Mouse (Mus musculus) erythroblast, embryonic 14.5 days (primary cell): ENCODE results near the gene Prlhr. TPM values are rescaled to one million over a fixed set of nuclear protein-coding genes. Genes with fewer than 3 reads are reported as not detected.

Experiments
- H3K27me3 ChIP-seq: 2 replicates; pipeline ENCODE4 v1.6.1; 2012; ENCODE audit warnings: inconsistent platforms; ENCODE audit not compliant: control insufficient read depth
- H3K36me3 ChIP-seq: 2 replicates; pipeline ENCODE4 v1.6.1; 2012; ENCODE audit warnings: mild to moderate bottlenecking, inconsistent platforms; ENCODE audit not compliant: control insufficient read depth
- H3K4me1 ChIP-seq: 2 replicates; pipeline ENCODE4 v1.6.1; 2012; ENCODE audit warnings: inconsistent platforms; ENCODE audit not compliant: control insufficient read depth
- H3K4me3 ChIP-seq: replicated peaks from 2 replicates; pipeline ENCODE3; 2012; ENCODE audit warnings: moderate library complexity, mild to moderate bottlenecking, inconsistent platforms
- H3K9me3 ChIP-seq: 2 replicates; pipeline ENCODE4 v1.6.1; 2012; ENCODE audit warnings: low read length, inconsistent platforms, mixed read lengths; ENCODE audit not compliant: control insufficient read depth
- GATA1 ChIP-seq: IDR thresholded peaks from 2 replicates; pipeline ENCODE4 v1.6.1; 2012; ENCODE audit warnings: low read length, inconsistent platforms, mixed read lengths
- TAL1 ChIP-seq: IDR thresholded peaks from 3 replicates; pipeline ENCODE4 v1.6.1; 2012; ENCODE audit warnings: low read length, inconsistent platforms, mixed read lengths
- polyA plus RNA-seq: library from polyadenylated mRNA; stranded (reverse); fragments of >175 nt; gene quantifications from 2 replicates; pipeline ENCODE4 v1.2.3, GENCODE M21; 2012

The Prlhr gene
- not detected in 2 replicates for polyA plus RNA-seq

DNA sequence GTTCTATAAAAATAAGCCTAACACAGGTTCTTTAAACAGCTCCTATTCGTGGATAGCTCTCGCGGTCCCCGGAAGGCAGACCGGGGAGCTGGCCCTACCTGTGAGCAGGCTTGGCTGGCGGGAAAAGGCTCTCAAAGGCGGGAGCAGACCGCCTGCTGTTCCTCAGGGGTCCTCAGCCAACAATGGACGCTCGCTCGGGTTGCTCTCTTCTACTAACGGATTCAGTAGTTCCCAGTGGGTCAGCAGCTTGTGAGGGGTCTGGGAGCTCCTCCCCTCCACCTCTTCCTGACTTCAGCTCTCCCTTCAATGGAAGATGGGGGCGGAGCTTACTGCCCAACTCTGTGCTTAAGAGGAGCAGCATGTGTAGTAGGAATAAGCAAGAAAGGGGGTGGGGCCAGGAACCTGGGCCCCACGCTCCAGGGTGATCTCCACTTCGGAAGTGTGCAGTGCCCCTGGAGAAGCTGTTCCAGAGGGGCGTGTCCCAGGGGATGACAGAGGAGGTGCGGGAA lies at the start of gene Prlhr:
Gene Prlhr (minus strand): TSS at position 51 of the 509 bp plus-strand sequence.
- Histone ChIP-seq H3K36me3 (no peaks in the 10 kb centered on the region), H3K27me3 (peaks cover 24% of the 10 kb centered on the region), H3K9me3 (no peaks in the 10 kb centered on the region), H3K4me1 (no peaks in the 10 kb centered on the region), H3K4me3 (no peak within 1 kb of the TSS)
- no peak for TF ChIP-seq GATA1

DNA sequence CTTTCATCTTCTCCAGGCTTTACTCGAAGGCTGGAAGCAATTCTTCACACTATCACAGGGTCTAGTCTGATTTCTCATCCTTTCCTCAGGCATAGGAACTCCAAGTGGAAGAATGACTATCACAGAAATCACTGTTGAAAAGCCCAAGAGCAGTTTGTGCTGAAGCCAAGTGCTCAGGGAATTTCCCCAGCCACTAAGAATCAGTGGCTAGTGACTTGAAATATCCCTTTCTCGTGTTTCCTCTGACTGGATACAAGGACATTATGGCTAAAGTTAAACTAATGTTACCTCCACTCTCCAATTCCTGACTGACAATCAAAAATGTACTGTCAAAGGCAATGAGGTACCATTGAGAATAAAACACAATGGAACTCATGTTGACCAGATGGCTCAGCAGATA lies 47.0 kb upstream of the Prlhr start:
- Histone ChIP-seq H3K4me1 (no peaks in the 10 kb centered on the region), H3K36me3 (no peaks in the 10 kb centered on the region), H3K27me3 (no peaks in the 10 kb centered on the region), H3K4me3 (no peak overlapping the region), H3K9me3 (no peaks in the 10 kb centered on the region)
- TF ChIP-seq TAL1, result no peak
- TF ChIP-seq GATA1, result no peak

DNA sequence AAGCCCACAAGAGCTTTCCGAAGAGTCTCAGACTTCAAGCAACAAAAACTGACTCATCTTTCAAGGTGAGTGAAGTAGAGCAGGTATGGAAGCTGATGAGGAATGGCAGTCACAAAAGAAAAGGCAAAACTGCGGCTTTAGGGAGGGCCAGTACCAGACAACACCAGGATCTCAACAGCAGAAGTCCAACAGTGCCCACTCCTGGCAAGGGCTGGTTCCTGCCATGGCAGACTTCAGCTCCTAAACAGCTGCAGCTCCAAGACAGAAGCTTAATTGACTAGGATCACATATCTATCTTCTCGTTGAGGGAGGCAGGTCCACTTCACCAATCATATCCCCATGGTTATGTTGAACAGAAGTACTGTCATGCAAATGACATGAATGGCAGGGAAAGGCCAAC lies 45.3 kb upstream of the Prlhr start:
- Histone ChIP-seq H3K4me1 (no peaks in the 10 kb centered on the region), H3K36me3 (no peaks in the 10 kb centered on the region), H3K27me3 (no peaks in the 10 kb centered on the region), H3K9me3 (no peaks in the 10 kb centered on the region), H3K4me3 (no peak overlapping the region)
- TF ChIP-seq GATA1 (no peak), TAL1 (no peak)

DNA sequence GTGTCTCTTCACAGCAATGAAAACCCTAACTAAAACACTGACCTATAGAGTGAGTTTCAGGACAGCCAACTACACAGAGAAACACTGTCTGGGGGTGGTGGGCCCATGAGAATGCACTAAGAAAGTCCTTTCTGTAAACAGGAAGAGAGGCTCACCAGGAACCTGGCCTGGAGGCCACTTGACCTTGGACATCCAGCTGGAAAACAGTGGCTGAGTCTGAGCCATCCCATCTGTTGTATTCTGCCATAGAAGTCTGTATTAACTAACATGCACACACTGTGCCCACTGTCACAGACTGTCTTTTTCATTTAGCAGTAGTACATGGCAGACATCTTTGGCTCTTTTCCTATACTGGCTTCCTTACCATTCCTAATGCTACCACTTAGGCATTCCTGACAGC lies 32.1 kb upstream of the Prlhr start:
- Histone ChIP-seq H3K4me3 (no peak overlapping the region), H3K27me3 (no peaks in the 10 kb centered on the region), H3K4me1 (no peaks in the 10 kb centered on the region), H3K9me3 (no peaks in the 10 kb centered on the region), H3K36me3 (no peaks in the 10 kb centered on the region)
- no peak for TF ChIP-seq TAL1
- TF ChIP-seq GATA1, result no peak

DNA sequence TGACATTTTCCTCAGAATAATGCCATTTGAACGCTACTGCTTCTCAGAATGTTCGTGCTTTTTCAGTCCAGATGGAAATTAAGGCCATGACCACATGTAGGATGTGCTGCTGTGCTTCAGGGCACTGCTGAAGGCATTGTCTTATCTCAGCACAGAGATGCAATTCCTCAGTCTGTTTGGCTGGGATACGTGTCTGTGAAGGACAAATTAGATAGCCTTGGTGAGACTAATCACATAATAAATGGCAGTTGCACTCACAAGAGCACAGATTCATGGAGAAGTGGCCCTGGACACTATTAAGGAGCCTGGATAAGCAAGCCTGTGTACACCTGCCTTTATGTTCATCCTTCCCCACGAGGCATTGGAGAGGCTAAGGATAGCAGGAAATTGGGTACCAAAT lies 29.1 kb upstream of the Prlhr start:
- Histone ChIP-seq H3K9me3 (no peaks in the 10 kb centered on the region), H3K27me3 (no peaks in the 10 kb centered on the region), H3K4me1 (no peaks in the 10 kb centered on the region), H3K4me3 (no peak overlapping the region), H3K36me3 (no peaks in the 10 kb centered on the region)
- TF ChIP-seq GATA1, result no peak
- TF ChIP-seq TAL1, result no peak

DNA sequence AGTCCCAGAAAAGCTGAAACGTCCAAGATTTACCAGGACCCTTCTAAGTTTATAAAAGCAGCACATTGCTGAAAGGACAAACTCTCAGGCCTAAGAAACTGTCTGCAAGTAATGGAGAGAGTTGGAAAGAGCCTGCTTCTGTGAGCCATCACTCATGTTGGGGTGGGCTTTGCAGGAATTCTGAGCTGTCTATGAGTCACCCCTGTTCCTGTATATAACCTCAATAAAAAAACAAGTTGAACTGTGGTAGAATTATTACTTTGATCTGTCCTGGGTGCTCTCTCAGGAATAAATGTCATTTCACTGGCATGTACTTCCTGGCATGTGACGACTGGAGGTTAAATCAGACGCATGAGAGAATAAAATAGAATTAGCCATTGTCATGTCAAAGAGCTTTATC lies 27.7 kb upstream of the Prlhr start:
- H3K27me3 ChIP-seq, result no peaks in the 10 kb centered on the region
- TF ChIP-seq GATA1 (no peak), TAL1 (no peak)
- H3K4me1 ChIP-seq, result no peaks in the 10 kb centered on the region
- H3K4me3 ChIP-seq, result no peak overlapping the region
- no peaks in the 10 kb centered on the region for H3K36me3 ChIP-seq
- H3K9me3 ChIP-seq, result no peaks in the 10 kb centered on the region

DNA sequence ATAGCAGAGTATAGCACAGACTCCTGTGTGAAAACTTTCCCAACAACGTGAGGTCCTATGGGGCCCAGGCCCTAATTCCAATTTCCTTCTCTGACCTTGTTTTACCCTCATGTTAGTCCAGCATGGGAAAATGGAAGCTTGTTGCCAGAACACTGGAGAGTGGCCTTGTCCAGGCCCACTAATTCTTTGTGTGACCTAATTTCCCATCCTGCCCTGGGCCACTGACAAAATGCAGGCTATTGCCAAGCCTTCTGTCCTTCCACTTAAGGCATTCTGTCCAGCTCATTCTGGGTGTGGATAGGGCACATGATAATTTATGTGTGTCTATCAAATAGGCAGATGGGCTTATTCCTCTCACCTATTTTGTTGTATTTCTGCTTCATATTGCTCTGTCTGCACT lies 21.5 kb upstream of the Prlhr start:
- Histone ChIP-seq H3K4me1 (no peaks in the 10 kb centered on the region), H3K9me3 (no peaks in the 10 kb centered on the region), H3K36me3 (no peaks in the 10 kb centered on the region), H3K4me3 (no peak overlapping the region), H3K27me3 (no peaks in the 10 kb centered on the region)
- TF ChIP-seq GATA1 (no peak), TAL1 (no peak)

DNA sequence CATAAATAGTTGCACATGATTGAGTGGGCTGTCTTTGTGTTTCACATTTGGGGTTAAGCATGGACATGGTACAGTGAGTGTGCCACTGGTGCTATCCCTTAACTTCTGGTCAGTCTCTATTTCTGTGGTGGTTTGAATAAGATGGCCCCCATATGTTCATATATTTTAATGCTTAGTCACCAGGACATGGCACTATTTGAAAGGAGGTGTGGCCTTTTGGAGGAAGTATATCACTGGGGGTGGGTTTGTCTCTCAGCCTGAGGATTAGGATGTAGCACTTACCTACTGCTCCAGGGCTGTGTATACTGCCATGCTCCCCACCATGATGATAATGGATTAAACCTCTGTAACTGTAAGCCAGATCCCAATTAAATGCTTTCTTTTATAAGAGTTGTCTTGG lies 17.2 kb upstream of the Prlhr start:
- Histone ChIP-seq H3K4me1 (no peaks in the 10 kb centered on the region), H3K9me3 (no peaks in the 10 kb centered on the region)
- TF ChIP-seq TAL1, result no peak
- TF ChIP-seq GATA1, result no peak

DNA sequence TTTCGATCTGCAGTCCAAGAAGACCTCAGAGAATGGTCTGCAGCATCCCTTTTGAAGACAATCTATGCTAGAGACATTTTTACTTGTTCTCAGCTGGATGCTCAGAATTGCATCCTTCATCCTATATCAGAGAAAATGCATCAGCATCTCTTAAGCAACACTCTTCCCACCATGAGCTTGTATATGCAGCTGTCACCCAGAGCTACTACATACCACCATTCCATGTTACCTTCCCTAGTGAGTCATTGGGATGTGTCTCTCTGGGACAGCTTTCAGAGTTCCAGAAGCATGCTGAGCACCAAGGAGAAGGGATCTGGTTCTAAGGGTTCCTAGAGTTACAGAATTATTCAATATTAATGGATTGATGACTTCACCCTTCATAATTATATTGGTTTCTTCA lies 10.8 kb upstream of the Prlhr start:
- Histone ChIP-seq H3K36me3 (no peaks in the 10 kb centered on the region), H3K9me3 (no peaks in the 10 kb centered on the region), H3K4me3 (no peak overlapping the region), H3K4me1 (no peaks in the 10 kb centered on the region), H3K27me3 (no peaks in the 10 kb centered on the region)
- no peak for TF ChIP-seq GATA1
- TF ChIP-seq TAL1, result no peak

More for the DNA sequence above, 17.2 kb upstream of the Prlhr start:
- Histone ChIP-seq H3K27me3 (no peaks in the 10 kb centered on the region), H3K4me3 (no peak overlapping the region), H3K36me3 (no peaks in the 10 kb centered on the region)

DNA sequence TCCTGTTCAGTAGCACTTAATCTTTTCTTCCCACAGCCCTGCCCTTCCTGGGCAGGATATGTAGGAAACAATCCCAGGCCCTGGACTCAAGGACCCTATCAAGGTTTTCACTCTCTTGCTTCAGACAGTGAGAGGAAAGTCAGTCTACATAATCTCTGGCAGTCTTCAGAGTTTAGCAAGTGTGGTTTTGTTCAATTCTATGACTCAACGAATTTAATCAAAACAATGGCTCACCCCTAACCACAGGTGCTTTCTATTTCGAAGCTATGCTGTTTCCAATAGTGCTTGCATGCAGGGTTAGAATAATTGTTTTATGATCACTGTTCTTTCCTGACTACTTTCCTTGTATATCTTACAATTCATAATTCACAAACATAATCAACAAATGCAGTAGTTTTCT lies 9.7 kb upstream of the Prlhr start:
- Histone ChIP-seq H3K9me3 (no peaks in the 10 kb centered on the region), H3K36me3 (no peaks in the 10 kb centered on the region), H3K27me3 (no peaks in the 10 kb centered on the region), H3K4me3 (no peak overlapping the region), H3K4me1 (no peaks in the 10 kb centered on the region)
- TF ChIP-seq TAL1 (no peak), GATA1 (no peak)

DNA sequence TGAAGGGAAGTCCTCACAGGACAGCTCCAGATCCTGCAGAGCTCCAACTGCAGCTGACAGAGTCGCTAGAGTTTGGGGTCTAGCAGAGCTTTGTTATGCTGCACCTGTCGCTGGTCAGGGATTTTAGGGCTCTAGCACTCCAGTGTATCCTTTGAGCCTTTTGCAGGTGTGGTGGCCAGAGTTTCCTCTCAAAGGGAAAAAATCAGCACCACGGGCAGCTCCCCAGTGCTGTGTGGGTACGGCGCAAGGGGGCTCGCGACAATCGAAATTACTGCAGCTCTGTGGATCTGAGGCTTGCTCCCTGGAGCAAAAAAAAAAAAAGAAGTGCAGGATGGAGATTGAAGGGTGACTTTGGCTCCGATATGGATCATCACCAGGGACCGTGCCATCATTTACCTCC lies 742 bp upstream of the Prlhr start:
- no peaks in the 10 kb centered on the region for H3K9me3 ChIP-seq
- H3K4me1 ChIP-seq, result no peaks in the 10 kb centered on the region
- H3K27me3 ChIP-seq, result peaks cover 24% of the 10 kb centered on the region
- TF ChIP-seq TAL1 (no peak), GATA1 (no peak)
- H3K4me3 ChIP-seq, result no peak overlapping the region
- H3K36me3 ChIP-seq, result no peaks in the 10 kb centered on the region
